ENCODE assay signal across 13 mouse cellular contexts in genomic region chr1:138909654-138910053, GRCm38 (mm10).
"Had no signal": no experiment of that assay in that cellular context is flagged by ENCODE, and none has a peak within 500 bp of the region (broad histone marks: within the 10 kb centered on the region; RNA-seq: fewer than 3 reads in every experiment).

No protein-coding gene starts in this region.

- H3K27ac ChIP-seq: left cerebral cortex, adult 2 months; limb, embryonic 15.5 days; liver, embryonic 12.5 days; midbrain, embryonic 10.5 days; neural tube, embryonic 13.5 days had no signal

- H3K9me3 ChIP-seq: limb, embryonic 15.5 days; liver, embryonic 12.5 days; midbrain, embryonic 10.5 days; neural tube, embryonic 13.5 days had no signal

- H3K36me3 ChIP-seq: limb, embryonic 15.5 days; liver, embryonic 12.5 days; midbrain, embryonic 10.5 days; neural tube, embryonic 13.5 days had no signal

- ATAC-seq: hindbrain, embryonic 16.5 days; inflammation-experienced regulatory T-cells, adult 6 months; intestine, postnatal 0 days; liver, embryonic 12.5 days; midbrain, embryonic 16.5 days had no signal

- H3K27me3 ChIP-seq: limb, embryonic 15.5 days; liver, embryonic 12.5 days; neural tube, embryonic 13.5 days had no signal

- H3K9ac ChIP-seq: limb, embryonic 15.5 days; liver, embryonic 12.5 days; neural tube, embryonic 13.5 days had no signal

- H3K4me3 ChIP-seq: left cerebral cortex, adult 2 months; limb, embryonic 15.5 days; liver, embryonic 12.5 days; midbrain, embryonic 10.5 days; neural tube, embryonic 13.5 days had no signal

- H3K4me1 ChIP-seq: limb, embryonic 15.5 days; midbrain, embryonic 10.5 days; neural tube, embryonic 13.5 days had no signal

- DNase-seq: kidney, adult 8-10 months; kidney, postnatal 14 days; thymus, adult 2 months; thymus, postnatal 25 days had no signal

- H3K4me2 ChIP-seq: limb, embryonic 15.5 days; liver, embryonic 12.5 days; neural tube, embryonic 13.5 days had no signal
